Mouse (Mus musculus): ENCODE data around the gene Tkt. TPM values are rescaled to one million over a fixed set of nuclear protein-coding genes. Genes with fewer than 3 reads are reported as not detected.

Gene Tkt
- total and polyA plus RNA-seq, 2 experiments from 2014 or later = 37.8 to 108 TPM

- Histone ChIP-seq H3K36me3 (replicated peaks; ENCODE audit: control insufficient read depth, insufficient read depth, low read length) (peaks cover 50% of the 10 kb centered on the region), H3K27me3 (ENCODE audit: control insufficient read depth, insufficient read depth, low read length) (no peaks in the 10 kb centered on the region), H3K4me1 (ENCODE audit: control insufficient read depth, insufficient read depth) (peaks cover 18% of the 10 kb centered on the region; the same call in 1 of the 2 replicates), H3K9ac (replicated peaks; ENCODE audit: low read depth, low read length) (0 out of 2 replicates have a peak overlapping the region, but pooled peaks have one; percentile 22), H3K27ac (ENCODE audit: low read depth) (peak overlapping the region; percentile 57), H3K4me2 (ENCODE audit: low read depth, low read length) (no peak overlapping the region), H3K9me3 (replicated peaks; ENCODE audit: control insufficient read depth, low read length) (no peaks in the 10 kb centered on the region), H3K4me3 (ENCODE audit: low read depth, low read length) (no peak overlapping the region)
- ATAC-seq (ENCODE audit: insufficient read depth, low read depth) (peak; percentile 60; the same call in 1 of the 2 replicates), DNase-seq (ENCODE audit: low spot score) (no peak)
- TF ChIP-seq EP300 (IDR thresholded peaks at IDR 0.05; ENCODE audit: low read depth) = no peak
- no peak for TF ChIP-seq CTCF (IDR thresholded peaks at IDR 0.05; ENCODE audit: low read depth)
- WGBS = 50% methylated on average over 14 of the region's 14 CpGs
Measured at GRCm38 (mm10) chr14:30561470-30562187, 13.5 kb downstream of the Tkt start.

DNA sequence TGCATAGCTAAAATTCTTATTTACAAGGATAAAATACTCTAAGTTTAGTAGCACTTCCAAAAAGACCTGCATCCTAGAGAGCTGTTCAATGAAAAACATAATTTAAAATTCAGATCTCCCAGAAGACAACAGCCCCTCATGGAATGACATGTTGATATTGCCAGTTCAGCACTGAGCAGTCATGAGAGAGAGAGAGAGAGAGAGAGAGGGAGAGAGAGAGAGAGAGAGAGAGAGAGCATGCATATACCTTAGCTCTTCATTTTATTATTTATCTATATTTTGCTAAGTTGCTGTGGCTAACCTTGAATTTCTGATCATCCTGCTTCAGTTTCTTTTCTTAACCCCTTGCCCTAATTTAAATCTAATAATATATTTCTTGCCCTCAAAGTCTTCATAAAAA, 14.2 kb downstream of the Tkt start:
- DNase-seq (ENCODE audit: low spot score) = no peak
- ATAC-seq (ENCODE audit: insufficient read depth, low read depth) = no peak
- TF ChIP-seq EP300 (IDR thresholded peaks at IDR 0.05; ENCODE audit: low read depth) (no peak), CTCF (IDR thresholded peaks at IDR 0.05; ENCODE audit: low read depth) (no peak)
- peaks cover 54% of the 10 kb centered on the region for H3K36me3 ChIP-seq (replicated peaks; ENCODE audit: control insufficient read depth, insufficient read depth, low read length)
- no peaks in the 10 kb centered on the region for H3K9me3 ChIP-seq (replicated peaks; ENCODE audit: control insufficient read depth, low read length)
- no peak overlapping the region for H3K4me3 ChIP-seq (ENCODE audit: low read depth, low read length)
- no peak overlapping the region for H3K4me2 ChIP-seq (ENCODE audit: low read depth, low read length)
- peaks cover 18% of the 10 kb centered on the region; the same call in 1 of the 2 replicates for H3K4me1 ChIP-seq (ENCODE audit: control insufficient read depth, insufficient read depth)
- H3K9ac ChIP-seq (replicated peaks; ENCODE audit: low read depth, low read length) = no peak overlapping the region
- H3K27ac ChIP-seq (ENCODE audit: low read depth) = no peak overlapping the region
- H3K27me3 ChIP-seq (ENCODE audit: control insufficient read depth, insufficient read depth, low read length) = no peaks in the 10 kb centered on the region

GRCm38 (mm10) chr14:30564451-30564850, 16.3 kb downstream of the Tkt start:
- peaks cover 64% of the 10 kb centered on the region for H3K36me3 ChIP-seq (replicated peaks; ENCODE audit: control insufficient read depth, insufficient read depth, low read length)
- no peak overlapping the region for H3K4me3 ChIP-seq (ENCODE audit: low read depth, low read length)
- no peaks in the 10 kb centered on the region for H3K9me3 ChIP-seq (replicated peaks; ENCODE audit: control insufficient read depth, low read length)
- DNase-seq (ENCODE audit: low spot score) = peak; percentile 53
- H3K27me3 ChIP-seq (ENCODE audit: control insufficient read depth, insufficient read depth, low read length) = no peaks in the 10 kb centered on the region
- no peak overlapping the region for H3K9ac ChIP-seq (replicated peaks; ENCODE audit: low read depth, low read length)
- TF ChIP-seq EP300 (IDR thresholded peaks at IDR 0.05; ENCODE audit: low read depth) = no peak
- no peak for TF ChIP-seq CTCF (IDR thresholded peaks at IDR 0.05; ENCODE audit: low read depth)
- WGBS = 44% methylated on average over 2 of the region's 2 CpGs
- peak overlapping the region; percentile 12 for H3K27ac ChIP-seq (ENCODE audit: low read depth)
- H3K4me1 ChIP-seq (ENCODE audit: control insufficient read depth, insufficient read depth) = 0 out of 2 replicates have a peak, but pooled peaks cover 8% of the 10 kb centered on the region
- ATAC-seq (ENCODE audit: insufficient read depth, low read depth) = peak; percentile 66
- H3K4me2 ChIP-seq (ENCODE audit: low read depth, low read length) = no peak overlapping the region

- no peak for ATAC-seq (ENCODE audit: insufficient read depth, low read depth)
- Histone ChIP-seq H3K9me3 (replicated peaks; ENCODE audit: control insufficient read depth, low read length) (no peaks in the 10 kb centered on the region), H3K4me2 (ENCODE audit: low read depth, low read length) (no peak overlapping the region), H3K27me3 (ENCODE audit: control insufficient read depth, insufficient read depth, low read length) (no peaks in the 10 kb centered on the region), H3K36me3 (replicated peaks; ENCODE audit: control insufficient read depth, insufficient read depth, low read length) (peaks cover 66% of the 10 kb centered on the region), H3K4me1 (ENCODE audit: control insufficient read depth, insufficient read depth) (0 out of 2 replicates have a peak, but pooled peaks cover 8% of the 10 kb centered on the region), H3K9ac (replicated peaks; ENCODE audit: low read depth, low read length) (no peak overlapping the region), H3K4me3 (ENCODE audit: low read depth, low read length) (no peak overlapping the region), H3K27ac (ENCODE audit: low read depth) (no peak overlapping the region)
- 83% methylated on average over 6 of the region's 6 CpGs for WGBS
- TF ChIP-seq EP300 (IDR thresholded peaks at IDR 0.05; ENCODE audit: low read depth) (no peak), CTCF (IDR thresholded peaks at IDR 0.05; ENCODE audit: low read depth) (no peak)
- no peak for DNase-seq (ENCODE audit: low spot score)
Measured at GRCm38 (mm10) chr14:30566317-30566716, 18.2 kb downstream of the Tkt start.

DNA sequence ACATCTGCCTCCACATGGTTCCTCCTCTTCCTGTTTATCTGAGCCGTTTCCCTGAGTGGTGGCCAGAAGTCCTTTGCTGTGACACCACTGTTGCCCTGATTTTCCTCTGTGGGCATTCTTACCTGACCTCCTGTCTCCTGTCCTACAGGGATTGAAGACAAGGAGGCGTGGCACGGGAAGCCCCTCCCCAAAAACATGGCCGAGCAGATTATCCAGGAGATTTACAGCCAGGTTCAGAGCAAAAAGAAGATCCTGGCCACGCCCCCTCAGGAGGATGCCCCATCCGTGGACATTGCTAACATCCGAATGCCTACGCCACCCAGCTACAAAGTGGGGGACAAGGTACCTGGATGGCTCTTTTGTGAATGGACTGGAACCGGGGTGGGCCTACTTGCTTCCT, 19.9 kb downstream of the Tkt start:
- Histone ChIP-seq H3K9me3 (replicated peaks; ENCODE audit: control insufficient read depth, low read length) (no peaks in the 10 kb centered on the region), H3K4me3 (ENCODE audit: low read depth, low read length) (no peak overlapping the region), H3K4me1 (ENCODE audit: control insufficient read depth, insufficient read depth) (0 out of 2 replicates have a peak, but pooled peaks cover 8% of the 10 kb centered on the region), H3K27ac (ENCODE audit: low read depth) (no peak overlapping the region), H3K36me3 (replicated peaks; ENCODE audit: control insufficient read depth, insufficient read depth, low read length) (peaks cover 83% of the 10 kb centered on the region), H3K9ac (replicated peaks; ENCODE audit: low read depth, low read length) (no peak overlapping the region), H3K4me2 (ENCODE audit: low read depth, low read length) (no peak overlapping the region), H3K27me3 (ENCODE audit: control insufficient read depth, insufficient read depth, low read length) (no peaks in the 10 kb centered on the region)
- ATAC-seq (ENCODE audit: insufficient read depth, low read depth) (no peak), DNase-seq (ENCODE audit: low spot score) (no peak)
- TF ChIP-seq CTCF (IDR thresholded peaks at IDR 0.05; ENCODE audit: low read depth) (no peak), EP300 (IDR thresholded peaks at IDR 0.05; ENCODE audit: low read depth) (no peak)
- WGBS = 90% methylated on average over 9 of the region's 9 CpGs
